Mouse (Mus musculus) spleen, embryonic (tissue): Measurements from ENCODE around the gene Elf2.

ENCODE experiments used
- CTCF ChIA-PET: fragments of 350-600 bp; sonication (Branson Sonifier 250); formaldehyde crosslinking; loops from one replicate; lab custom pipeline; 2022; lab: Charles Lee

Gene Elf2

DNA sequence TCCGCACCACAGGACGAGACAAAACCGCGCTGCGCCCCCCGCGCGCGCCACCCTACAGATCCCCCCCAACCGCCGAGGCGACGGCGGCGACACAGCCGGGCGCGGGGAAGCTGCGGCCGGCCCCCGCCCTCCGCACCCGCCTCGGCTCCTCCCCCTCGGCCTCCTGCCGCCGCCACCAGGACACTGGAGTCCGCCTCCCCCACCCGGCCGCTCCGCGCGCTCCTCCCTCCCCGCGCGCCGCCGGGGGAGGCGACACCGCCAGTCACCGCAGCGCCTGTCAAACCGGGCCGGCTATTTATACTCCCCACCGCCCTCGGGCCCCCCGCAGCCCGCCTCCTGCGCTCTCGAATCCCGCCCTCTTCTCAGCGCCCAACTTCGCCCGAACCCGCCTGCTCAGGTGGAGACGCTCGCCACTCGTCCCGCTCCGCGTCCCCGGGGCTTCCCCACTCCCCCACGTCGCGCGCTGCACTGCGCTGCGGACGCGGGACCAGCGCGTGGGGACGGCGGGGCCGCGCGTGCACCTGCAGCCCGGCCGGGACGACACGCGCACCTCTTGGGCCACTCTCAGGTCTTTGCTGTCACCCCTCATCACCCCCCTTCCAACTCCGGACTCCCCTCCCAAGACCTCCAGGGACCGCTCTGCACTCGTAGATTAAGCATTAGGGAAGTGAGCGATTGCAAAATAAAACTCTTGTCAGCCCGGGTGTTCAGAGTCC, at the start of gene Elf2:
Gene Elf2, minus strand, starts transcription at position 112 of the 716 bp plus-strand sequence.
- CTCF ChIA-PET: no interaction called here

DNA sequence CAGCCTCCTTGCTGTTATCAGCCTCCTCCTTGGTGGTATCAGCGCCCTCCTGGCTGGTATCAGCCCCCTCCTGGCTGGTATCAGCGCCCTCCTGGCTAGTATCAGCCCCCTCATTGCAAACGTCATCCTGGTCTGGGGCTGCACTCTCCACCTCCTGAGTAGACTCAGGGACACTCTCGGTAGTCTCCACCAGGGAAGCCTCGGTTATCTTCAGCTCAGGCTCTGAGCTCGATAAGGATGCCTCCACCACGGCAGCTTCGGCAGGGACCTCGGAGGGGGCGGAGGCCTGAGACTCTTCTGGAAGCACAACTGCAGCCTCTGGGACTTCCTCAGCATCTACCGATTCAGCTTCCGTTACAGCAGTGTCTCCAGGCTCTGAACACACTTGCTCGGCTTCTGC, 48.4 kb upstream of the Elf2 start:
- CTCF ChIA-PET: interaction anchor here (0.5 kb wide), 1 partner anchor 24 kb away, joined by 5 read pairs; no protein-coding TSS in a partner anchor

DNA sequence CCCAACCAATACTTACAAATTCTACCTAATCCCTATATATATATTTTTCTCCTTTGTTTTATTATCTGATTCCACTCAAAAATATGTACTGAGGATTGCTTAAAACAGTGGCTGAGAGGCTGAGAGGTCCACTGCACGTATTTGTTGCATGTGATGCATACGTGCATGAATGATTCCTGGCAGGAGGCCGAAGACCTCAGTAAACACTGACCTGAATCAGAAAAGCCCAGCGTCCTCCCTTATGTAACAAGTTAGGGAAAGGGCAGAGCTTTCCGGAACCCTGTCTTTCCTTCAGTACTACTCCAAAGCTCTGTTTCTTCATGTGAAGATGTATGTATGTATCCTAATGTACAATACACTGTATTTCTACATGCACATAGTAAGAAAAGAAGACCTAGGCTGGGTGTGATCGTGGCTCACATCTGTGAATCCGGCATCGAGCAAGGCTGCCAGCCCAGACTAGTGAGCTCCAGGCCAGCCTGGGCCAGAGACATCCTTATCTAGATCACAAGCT, 47.5 kb upstream of the Elf2 start:
- CTCF ChIA-PET: interaction anchor here (1.1 kb wide), 1 partner anchor 12 kb away, joined by 4 read pairs; no protein-coding TSS in a partner anchor

DNA sequence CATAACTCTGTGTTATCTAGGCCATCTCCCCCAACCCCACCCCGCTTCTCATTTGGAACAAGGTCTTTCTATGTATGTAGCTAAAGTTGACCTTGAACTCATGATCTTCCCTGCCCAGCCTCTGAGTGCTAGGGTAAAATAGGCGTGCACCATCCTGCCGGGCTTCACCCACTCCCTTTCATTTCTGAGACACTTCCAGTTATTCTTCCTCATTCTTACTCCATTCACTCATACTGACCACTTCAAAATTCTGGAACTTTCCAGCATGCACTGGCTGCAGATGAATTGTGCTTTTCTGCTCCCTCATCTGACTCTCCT, 46.6 kb upstream of the Elf2 start:
- CTCF ChIA-PET: interaction anchor here (1.1 kb wide), 1 partner anchor 11 kb away, joined by 4 read pairs; no protein-coding TSS in a partner anchor

DNA sequence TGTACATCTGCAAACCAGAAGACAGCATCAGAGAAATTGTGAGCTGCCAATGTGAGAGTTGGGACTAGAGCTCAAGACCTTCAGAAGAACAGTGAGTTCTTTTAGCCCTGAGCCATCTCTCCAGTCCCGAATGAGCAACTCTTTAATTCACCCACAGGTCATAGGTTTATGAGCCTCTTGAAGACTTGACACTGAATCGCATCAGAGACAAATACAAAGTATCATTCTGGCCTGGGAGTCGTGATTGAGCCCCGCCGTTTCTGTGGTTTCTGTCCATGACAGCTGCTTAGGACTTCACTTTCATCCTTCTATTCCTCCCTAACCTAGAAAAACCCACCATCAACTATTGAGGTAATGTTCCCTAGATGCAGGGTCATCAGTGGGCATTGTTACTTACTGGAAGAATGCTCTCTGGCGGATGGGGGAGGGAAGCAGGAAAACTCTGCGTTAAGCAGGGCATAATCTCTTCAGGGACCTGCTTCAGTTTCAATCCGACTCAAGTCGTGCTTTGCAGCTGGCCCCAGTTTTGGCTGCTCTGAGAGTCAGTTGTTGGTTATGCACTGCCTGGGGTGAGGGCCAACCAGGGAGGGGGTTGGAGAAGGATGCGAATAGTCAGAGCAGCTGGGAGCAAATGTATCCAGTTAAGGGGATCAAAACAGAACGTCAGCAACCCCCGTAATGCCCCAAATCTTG, 46.1 kb upstream of the Elf2 start:
- CTCF ChIA-PET: interaction anchor here (0.8 kb wide), 1 partner anchor 1401 kb away, joined by 3 read pairs; no protein-coding TSS in a partner anchor

DNA sequence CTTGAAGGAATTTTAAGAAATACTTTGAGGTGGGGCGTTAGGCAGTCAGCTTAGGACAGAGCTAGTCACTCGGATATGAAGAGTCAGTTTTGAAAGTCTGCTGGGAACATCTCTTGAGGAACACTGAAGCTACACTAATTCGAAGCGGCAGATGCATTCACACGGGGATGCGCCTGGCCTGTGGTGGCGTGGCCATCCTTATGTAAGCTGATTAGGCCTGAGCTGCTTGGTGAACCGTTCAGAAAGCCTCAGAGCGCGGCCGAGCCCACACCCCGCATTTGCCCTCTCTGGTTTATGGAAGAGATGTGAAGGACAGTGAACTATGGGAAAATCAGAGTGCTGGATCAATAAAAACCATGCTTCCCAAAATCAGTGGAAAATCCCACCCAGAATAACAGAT, 42.9 kb upstream of the Elf2 start:
- CTCF ChIA-PET: no interaction called here

DNA sequence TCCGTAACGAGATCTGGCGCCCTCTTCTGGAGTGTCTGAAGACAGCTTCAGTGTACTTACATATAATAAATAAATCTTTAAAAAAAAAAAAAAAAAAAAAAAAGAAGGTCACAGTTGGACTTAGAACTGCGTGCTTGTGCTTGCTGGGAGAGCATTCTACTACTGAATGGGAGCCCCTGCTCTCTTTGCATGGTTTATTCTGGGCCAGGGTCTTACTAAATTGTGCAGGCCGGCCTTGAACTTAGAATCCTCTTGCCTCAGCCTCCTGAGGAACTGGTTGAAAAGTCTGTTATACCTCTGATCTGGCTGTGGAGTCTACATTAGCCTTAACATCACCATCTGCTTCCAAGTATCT, 40.2 kb upstream of the Elf2 start:
- CTCF ChIA-PET: no interaction called here

DNA sequence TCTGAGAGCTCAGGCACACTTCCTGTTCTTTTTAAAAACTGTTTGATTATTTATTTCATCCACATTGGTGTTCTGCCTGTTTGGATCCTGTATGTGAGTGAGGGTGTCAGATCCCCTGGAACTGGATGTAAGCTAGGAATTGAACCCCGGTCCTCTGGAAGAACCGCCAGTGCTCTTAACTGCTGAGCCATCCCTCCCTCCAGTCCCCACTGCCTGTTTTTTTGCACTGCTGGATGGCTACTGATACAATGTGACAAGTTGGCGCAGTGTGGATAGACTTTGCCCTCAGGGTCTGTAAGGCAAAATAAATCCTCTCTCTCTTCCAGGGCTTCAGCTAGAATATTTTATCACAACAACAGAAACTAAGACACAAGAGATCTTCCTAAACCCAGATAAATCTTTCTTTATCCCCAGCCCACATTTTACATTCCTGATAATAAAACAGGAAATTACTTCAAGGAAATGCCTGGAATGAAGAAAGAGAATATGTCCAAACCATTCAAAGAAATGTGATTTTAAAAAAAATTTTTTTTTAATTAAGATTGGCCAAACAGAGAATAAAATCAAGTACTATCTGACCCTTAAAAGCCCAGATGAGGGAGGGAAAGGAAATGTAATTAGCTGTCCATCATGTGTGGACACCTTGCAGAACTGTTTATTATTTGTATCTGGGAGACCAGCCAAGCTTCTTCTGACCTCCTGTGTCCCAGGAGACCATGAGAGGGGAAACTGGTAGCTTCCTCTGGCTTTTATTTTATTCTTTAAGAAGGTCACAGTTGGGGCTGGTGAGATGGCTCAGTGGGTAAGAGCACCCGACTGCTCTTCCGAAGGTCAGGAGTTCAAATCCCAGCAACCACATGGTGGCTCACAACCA, 39.6 kb upstream of the Elf2 start:
- CTCF ChIA-PET: no interaction called here

DNA sequence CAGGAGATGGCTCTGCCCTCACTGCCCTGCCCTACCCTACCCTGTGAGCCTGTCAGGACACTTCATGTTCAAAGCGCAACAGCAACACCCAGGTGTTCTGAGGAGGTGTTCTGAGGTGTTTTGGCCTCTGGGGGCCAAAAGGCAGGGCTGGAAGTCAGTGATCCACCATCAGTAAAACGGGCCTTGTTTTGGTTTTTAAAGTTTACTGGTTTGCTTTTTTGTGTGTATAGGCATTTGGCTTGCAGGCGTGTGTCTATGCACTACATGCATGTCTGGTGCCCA, 38.1 kb upstream of the Elf2 start:
- CTCF ChIA-PET: no interaction called here

DNA sequence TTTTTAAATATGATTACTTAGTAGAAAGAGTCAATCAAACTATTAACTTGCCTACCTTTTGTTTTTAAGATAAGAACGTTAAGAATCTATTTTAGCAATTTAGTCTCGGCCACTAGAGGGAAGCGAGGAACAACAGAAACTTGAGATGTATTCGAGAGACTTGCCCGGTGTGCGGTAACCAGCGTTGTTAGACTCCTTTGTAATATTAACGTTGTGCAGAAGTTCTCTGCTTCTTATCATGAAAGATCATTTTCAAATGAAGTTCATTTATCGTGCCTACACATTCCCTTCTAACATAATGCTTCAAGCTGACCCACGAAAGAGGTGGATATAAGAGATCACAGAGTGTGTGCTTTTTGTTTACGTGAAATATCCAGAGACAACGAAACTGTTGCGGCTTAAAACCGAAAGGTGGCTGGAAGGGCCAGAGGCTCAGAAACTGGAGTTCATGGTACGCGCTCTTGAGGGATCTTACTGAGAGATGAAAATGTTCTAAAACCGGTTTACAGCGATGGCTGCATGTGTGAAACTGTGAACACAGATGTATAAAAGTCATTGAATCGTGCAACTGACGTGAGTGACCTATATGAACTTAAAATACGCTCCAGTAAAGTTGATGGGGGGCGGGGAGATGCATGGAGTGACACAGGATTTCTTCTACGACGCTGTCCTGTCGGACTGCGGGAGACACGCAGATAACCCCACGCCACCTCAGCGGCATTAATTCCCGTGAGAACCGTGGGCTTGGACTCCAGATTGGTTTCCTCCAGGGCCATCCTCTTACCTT, 37.6 kb upstream of the Elf2 start:
- CTCF ChIA-PET: no interaction called here

DNA sequence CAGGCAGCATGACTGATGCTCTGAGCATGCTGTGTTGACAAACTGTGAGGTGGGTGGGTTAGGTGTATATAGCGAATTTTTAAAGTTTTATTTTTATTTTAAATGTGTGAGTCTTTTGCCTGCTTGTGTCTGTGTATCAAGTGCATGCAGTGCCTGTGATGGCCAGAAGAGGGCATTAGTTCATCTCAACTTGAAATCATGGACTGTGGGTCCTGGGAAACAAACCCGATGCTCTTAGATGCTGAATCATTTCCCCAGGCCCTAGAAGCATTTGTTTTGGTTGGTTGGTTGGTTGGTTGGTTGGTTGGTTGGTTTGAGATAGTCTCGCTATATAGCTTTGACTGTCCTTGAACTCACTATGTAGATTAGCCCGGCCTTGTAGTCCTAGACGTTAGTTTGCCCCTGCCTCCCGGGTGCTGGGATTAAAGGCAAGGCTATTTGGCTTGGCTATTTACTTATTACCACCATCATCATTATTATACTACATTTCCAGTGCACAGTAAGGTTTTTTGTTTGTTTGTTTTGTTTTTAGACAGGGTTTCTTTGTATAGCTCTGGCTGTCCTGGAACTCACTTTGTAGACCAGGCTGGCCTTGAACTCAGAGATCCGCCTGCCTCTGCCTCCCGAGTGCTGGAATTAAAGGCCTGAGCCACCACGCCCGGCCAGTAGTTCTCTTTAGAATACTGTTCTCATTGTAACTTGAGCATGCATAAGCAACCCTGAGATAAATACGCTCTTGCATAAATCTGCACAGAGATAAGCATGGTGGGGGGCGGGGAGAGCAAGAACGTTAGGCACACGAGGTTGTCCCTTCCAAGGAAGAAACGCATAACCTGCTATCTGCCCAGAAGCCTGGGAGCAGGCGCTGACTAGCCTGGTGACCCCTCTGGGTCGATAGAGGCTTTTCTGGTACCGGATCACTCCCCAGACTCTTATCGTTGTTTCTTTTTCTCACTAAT, 35.1 kb upstream of the Elf2 start:
- CTCF ChIA-PET: interaction anchor here (0.6 kb wide), 2 partner anchors 18 to 80 kb away, joined by 3 to 5 read pairs; no protein-coding TSS in a partner anchor

DNA sequence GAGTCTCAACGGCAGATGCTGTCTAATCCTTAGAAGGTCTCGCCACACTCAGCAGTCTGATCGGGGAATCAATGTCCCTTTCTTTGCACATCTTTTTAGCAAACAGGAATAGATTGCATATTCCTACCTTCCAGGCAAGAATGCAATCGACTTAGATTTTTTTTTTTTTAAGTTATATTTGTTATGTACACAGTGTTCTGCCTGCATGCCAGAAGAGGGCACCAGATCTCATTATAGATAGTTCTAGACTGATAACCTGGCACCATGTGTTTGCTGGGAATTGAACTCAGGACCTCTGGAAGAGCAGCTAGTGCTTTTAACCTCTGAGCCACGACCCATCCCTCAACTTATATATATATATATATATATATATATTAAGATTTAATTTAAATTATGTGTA, 33.1 kb upstream of the Elf2 start:
- CTCF ChIA-PET: interaction anchor here (0.7 kb wide), 1 partner anchor 833 kb away, joined by 3 read pairs; no protein-coding TSS in a partner anchor

DNA sequence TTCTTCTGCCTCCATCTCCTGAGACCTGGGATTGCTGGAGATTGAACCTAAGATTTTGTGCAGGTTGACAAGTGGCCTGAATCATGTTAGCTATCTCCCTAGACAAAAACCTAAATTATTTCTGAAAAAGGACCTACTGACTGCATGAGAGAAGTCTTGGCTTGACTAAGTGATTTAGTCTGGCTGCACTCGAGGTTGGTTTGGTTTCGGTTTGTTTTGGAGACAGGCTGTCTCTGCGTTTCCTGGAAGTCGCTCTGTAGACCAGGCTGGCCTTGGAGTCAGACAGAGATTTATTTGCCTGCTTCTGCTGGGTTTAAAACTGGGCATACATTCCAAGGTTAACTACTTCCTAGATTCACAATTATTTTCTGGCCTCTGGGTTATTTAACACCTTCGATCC, 32.4 kb upstream of the Elf2 start:
- CTCF ChIA-PET: interaction anchor here (0.7 kb wide), 1 partner anchor 833 kb away, joined by 3 read pairs; no protein-coding TSS in a partner anchor

DNA sequence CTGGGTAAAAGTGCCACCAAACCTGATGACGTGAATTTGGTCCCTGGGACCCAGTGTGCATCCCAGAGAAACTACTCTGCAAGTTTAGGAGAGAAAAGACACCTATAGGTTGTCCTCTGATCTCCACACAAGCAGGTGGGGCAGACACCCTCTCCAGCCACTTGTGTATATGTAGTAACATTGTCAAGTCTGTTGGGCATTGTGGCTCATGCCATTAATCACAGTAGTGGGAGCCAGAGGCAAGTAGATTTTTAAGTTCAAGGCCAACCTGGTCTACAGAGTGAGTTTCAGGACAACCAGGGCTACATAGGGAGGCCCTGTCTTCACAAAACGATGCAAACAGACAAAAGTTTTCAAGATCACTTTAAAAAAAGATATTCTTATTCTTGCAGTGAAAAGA, 31.4 kb upstream of the Elf2 start:
- CTCF ChIA-PET: no interaction called here

DNA sequence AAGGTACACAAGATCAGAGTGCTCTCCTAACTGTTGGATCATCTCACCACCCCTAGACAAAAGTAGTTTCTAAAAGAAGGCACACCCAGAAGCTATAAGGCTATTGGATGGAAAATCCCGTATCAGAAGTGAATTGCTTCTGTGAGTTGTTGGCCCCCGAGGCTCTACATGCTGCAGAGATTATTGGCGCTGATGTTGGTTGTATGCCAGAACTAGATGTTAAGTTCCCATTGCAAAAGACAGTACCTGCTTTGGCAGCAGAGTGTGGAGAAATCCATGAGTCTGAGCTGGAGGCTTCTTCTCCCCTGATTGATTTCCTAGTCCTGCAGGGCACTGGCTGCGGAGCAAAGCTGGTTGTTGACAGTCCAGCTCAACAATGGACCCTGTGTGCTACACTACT, 27.5 kb upstream of the Elf2 start:
- CTCF ChIA-PET: no interaction called here

DNA sequence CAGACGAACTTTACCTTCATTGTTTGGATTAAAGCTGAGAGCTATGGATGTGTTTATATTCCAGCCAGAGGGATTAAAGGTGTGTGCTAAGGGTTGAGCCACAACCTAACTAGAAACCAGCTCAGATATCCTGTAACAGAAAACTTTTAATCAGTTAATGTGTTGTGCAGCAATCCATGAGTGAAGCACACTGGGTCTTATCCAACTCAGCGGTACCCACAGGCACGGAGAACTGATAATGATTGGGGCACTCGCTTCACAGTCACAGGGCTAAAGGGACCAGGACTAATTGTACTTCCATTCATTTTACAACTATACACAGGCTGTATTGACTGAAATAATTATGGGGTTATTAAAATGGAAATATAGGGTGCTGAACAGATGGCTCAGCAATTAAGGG, 26.5 kb upstream of the Elf2 start:
- CTCF ChIA-PET: interaction anchor here (0.6 kb wide), 1 partner anchor 48 kb away, joined by 4 read pairs; no protein-coding TSS in a partner anchor

DNA sequence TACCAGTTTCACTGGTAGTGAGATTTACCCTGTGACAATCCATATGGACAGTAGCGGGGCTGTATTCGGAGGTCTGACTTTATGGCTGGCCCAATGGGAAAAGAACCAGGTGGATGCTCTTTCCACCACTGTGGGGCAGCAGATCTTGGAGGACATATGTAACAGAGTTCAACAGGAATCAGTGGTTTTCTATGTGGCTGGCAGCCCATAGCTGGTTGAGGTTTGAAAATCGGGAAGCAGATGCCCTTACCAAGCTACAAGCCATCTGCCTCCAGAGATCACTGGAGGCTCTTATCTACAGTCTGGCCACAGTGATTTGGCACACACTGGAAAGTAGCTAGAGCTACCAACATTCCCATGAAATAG, 25.0 kb upstream of the Elf2 start:
- CTCF ChIA-PET: interaction anchor here (0.7 to 1.4 kb wide), 4 partner anchors 12 to 192 kb away, joined by 3 to 7 read pairs (median 4); no protein-coding TSS in a partner anchor

DNA sequence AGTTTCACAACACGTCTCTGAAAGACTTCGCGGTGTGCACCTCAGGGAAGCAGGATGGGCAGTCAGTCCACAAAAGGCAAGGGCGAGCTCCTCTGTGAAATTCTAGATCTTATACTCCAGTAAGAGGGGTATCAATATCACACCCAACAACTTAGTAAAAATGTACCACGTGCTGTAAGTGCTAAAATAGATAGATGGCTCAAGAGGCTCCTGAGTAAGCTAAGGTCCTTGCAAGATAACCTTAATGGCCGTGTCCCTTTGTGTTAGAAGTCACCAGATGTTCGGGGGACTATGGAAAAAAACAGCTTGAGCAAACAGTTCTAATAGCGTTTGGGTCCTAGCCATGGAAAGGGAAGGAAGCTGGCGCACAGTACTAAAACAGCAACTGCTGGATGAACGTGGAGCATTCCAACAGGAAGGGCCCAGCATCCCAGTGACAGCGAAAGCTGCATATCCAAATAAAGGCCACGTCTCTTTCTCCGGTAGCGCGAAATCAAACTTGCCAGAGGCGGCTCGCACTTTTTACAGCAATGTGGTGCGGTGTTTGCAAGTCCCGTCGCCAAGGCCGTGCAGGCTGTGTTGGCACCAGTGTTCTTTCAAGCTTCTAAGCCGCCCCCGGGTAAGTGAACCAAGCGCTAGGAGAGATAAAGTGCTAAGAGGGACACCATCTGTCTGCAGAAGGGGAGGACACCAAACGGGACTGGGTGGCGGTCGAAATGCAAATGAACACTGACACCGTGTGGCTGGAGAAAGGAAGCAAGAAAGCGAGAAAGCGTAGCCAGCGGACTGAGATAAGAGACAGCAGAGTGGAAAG, 24.4 kb upstream of the Elf2 start:
- CTCF ChIA-PET: interaction anchor here (0.7 to 1.5 kb wide), 5 partner anchors 11 to 193 kb away, joined by 3 to 7 read pairs (median 4); no protein-coding TSS in a partner anchor

DNA sequence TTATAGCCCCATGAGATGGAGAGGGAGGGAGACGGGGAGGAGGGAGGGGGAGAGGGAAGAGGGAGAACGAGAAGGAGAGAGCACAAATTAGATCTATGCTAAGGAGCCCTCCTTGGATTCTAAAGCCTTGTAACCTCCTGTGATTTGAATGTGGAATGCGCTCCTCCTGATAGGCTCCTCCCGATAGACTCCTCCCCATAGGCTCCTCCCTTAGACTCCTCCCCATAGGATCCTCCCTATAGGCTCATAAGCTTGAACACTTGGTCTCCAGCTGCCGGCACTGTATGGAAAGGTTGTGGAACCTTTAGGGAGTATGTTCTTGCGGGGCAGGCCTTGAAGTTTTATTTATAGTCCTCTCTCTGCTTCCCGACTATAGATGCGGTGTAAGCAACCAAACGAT, 20.6 kb upstream of the Elf2 start:
- CTCF ChIA-PET: no interaction called here
